Mouse (Mus musculus): ENCODE data around the gene Abi1. TPM values are rescaled to one million over a fixed set of nuclear protein-coding genes. Genes with fewer than 3 reads are reported as not detected.

Gene Abi1
- polyA plus RNA-seq, 1 experiment from 2014 or later: 36.1 TPM

GRCm38 (mm10) chr2:22998804-22999203 is 41.2 kb downstream of the Abi1 start:
- Histone ChIP-seq H3K27me3 (ENCODE audit: poor library complexity, severe bottlenecking) (no peaks in the 10 kb centered on the region), H3K27ac (no peak overlapping the region), H3K4me1 (no peaks in the 10 kb centered on the region), H3K36me3 (replicated peaks) (peaks cover 6% of the 10 kb centered on the region; the same call in 1 of the 2 replicates), H3K9me3 (no peaks in the 10 kb centered on the region; the same call in 1 of the 2 replicates), H3K4me3 (no peak overlapping the region)
- 84% methylated on average over 2 of the region's 2 CpGs for WGBS
- no peak for DNase-seq (ENCODE audit: extremely low spot score, low spot score)

- Histone ChIP-seq H3K4me3 (no peak overlapping the region), H3K27me3 (ENCODE audit: poor library complexity, severe bottlenecking) (no peaks in the 10 kb centered on the region), H3K4me1 (no peaks in the 10 kb centered on the region), H3K9me3 (no peaks in the 10 kb centered on the region; the same call in 1 of the 2 replicates), H3K27ac (no peak overlapping the region), H3K36me3 (replicated peaks) (peaks cover 11% of the 10 kb centered on the region; the same call in 1 of the 2 replicates)
- DNase-seq (ENCODE audit: extremely low spot score, low spot score): no peak
- WGBS: 97% methylated on average over 2 of the region's 2 CpGs
Measured at GRCm38 (mm10) chr2:22998015-22998414, 42.0 kb downstream of the Abi1 start.

GRCm38 (mm10) chr2:22996071-22996470 is 44.0 kb downstream of the Abi1 start:
- peaks cover 14% of the 10 kb centered on the region; the same call in 1 of the 2 replicates for H3K36me3 ChIP-seq (replicated peaks)
- no peaks in the 10 kb centered on the region for H3K4me1 ChIP-seq
- no peak overlapping the region for H3K27ac ChIP-seq
- no peaks in the 10 kb centered on the region for H3K27me3 ChIP-seq (ENCODE audit: poor library complexity, severe bottlenecking)
- H3K9me3 ChIP-seq: no peaks in the 10 kb centered on the region
- no peak overlapping the region for H3K4me3 ChIP-seq
- DNase-seq (ENCODE audit: extremely low spot score, low spot score): no peak

- no peaks in the 10 kb centered on the region for H3K9me3 ChIP-seq
- no peaks in the 10 kb centered on the region for H3K27me3 ChIP-seq (ENCODE audit: poor library complexity, severe bottlenecking)
- 80% methylated on average over 2 of the region's 2 CpGs for WGBS
- no peak overlapping the region for H3K27ac ChIP-seq
- no peaks in the 10 kb centered on the region for H3K36me3 ChIP-seq (replicated peaks)
- no peak for DNase-seq (ENCODE audit: extremely low spot score, low spot score)
- no peak overlapping the region for H3K4me3 ChIP-seq
- no peaks in the 10 kb centered on the region for H3K4me1 ChIP-seq
Measured at GRCm38 (mm10) chr2:22985973-22986657, 53.9 kb downstream of the Abi1 start.

- no peaks in the 10 kb centered on the region for H3K27me3 ChIP-seq (ENCODE audit: poor library complexity, severe bottlenecking)
- no peak for DNase-seq (ENCODE audit: extremely low spot score, low spot score)
- no peaks in the 10 kb centered on the region for H3K4me1 ChIP-seq
- H3K36me3 ChIP-seq (replicated peaks): no peaks in the 10 kb centered on the region
- H3K27ac ChIP-seq: no peak overlapping the region
- no peak overlapping the region for H3K4me3 ChIP-seq
- WGBS: 90% methylated on average over 3 of the region's 3 CpGs
- no peaks in the 10 kb centered on the region for H3K9me3 ChIP-seq
Measured at GRCm38 (mm10) chr2:22977387-22977973, 62.6 kb downstream of the Abi1 start.

- no peaks in the 10 kb centered on the region for H3K27me3 ChIP-seq (ENCODE audit: poor library complexity, severe bottlenecking)
- DNase-seq (ENCODE audit: extremely low spot score, low spot score): no peak
- no peak overlapping the region for H3K27ac ChIP-seq
- no peak overlapping the region for H3K4me3 ChIP-seq
- WGBS: 92% methylated on average over 3 of the region's 3 CpGs
- peaks cover 9% of the 10 kb centered on the region; the same call in 1 of the 2 replicates for H3K36me3 ChIP-seq (replicated peaks)
- no peaks in the 10 kb centered on the region for H3K9me3 ChIP-seq
- H3K4me1 ChIP-seq: no peaks in the 10 kb centered on the region
Measured at GRCm38 (mm10) chr2:22962970-22963369, 77.1 kb downstream of the Abi1 start.

GRCm38 (mm10) chr2:22962242-22962641 is 77.8 kb downstream of the Abi1 start:
- H3K27me3 ChIP-seq (ENCODE audit: poor library complexity, severe bottlenecking): no peaks in the 10 kb centered on the region
- 92% methylated on average over 8 of the region's 8 CpGs for WGBS

GRCm38 (mm10) chr2:22961681-22962080 is 78.4 kb downstream of the Abi1 start:
- WGBS: 93% methylated on average over 2 of the region's 2 CpGs
- DNase-seq (ENCODE audit: extremely low spot score, low spot score): no peak
- H3K9me3 ChIP-seq: no peaks in the 10 kb centered on the region
- no peaks in the 10 kb centered on the region for H3K27me3 ChIP-seq (ENCODE audit: poor library complexity, severe bottlenecking)
- peaks cover 13% of the 10 kb centered on the region; the same call in 1 of the 2 replicates for H3K36me3 ChIP-seq (replicated peaks)
- H3K4me1 ChIP-seq: no peaks in the 10 kb centered on the region
- H3K4me3 ChIP-seq: no peak overlapping the region
- no peak overlapping the region for H3K27ac ChIP-seq

More at GRCm38 (mm10) chr2:22962242-22962641, 77.8 kb downstream of the Abi1 start:
- Histone ChIP-seq H3K27ac (no peak overlapping the region), H3K4me3 (no peak overlapping the region), H3K4me1 (no peaks in the 10 kb centered on the region), H3K36me3 (replicated peaks) (peaks cover 13% of the 10 kb centered on the region; the same call in 1 of the 2 replicates), H3K9me3 (no peaks in the 10 kb centered on the region)
- no peak for DNase-seq (ENCODE audit: extremely low spot score, low spot score)

- 92% methylated on average over 1 of the region's 1 CpGs for WGBS
- DNase-seq (ENCODE audit: extremely low spot score, low spot score): no peak
Measured at GRCm38 (mm10) chr2:22957415-22957814, 82.6 kb downstream of the Abi1 start.

GRCm38 (mm10) chr2:22955914-22956313 is 84.1 kb downstream of the Abi1 start:
- H3K4me1 ChIP-seq: no peaks in the 10 kb centered on the region
- no peak overlapping the region for H3K27ac ChIP-seq
- DNase-seq (ENCODE audit: extremely low spot score, low spot score): no peak
- H3K4me3 ChIP-seq: no peak overlapping the region
- 94% methylated on average over 5 of the region's 5 CpGs for WGBS
- H3K36me3 ChIP-seq (replicated peaks): peaks cover 11% of the 10 kb centered on the region; the same call in 1 of the 2 replicates
- H3K27me3 ChIP-seq (ENCODE audit: poor library complexity, severe bottlenecking): no peaks in the 10 kb centered on the region
- H3K9me3 ChIP-seq: no peaks in the 10 kb centered on the region

More at GRCm38 (mm10) chr2:22957415-22957814, 82.6 kb downstream of the Abi1 start:
- H3K4me3 ChIP-seq: no peak overlapping the region
- no peak overlapping the region for H3K27ac ChIP-seq
- H3K4me1 ChIP-seq: no peaks in the 10 kb centered on the region
- H3K9me3 ChIP-seq: no peaks in the 10 kb centered on the region
- H3K36me3 ChIP-seq (replicated peaks): peaks cover 17% of the 10 kb centered on the region; the same call in 1 of the 2 replicates
- no peaks in the 10 kb centered on the region for H3K27me3 ChIP-seq (ENCODE audit: poor library complexity, severe bottlenecking)

GRCm38 (mm10) chr2:22954278-22954677 is 85.8 kb downstream of the Abi1 start:
- 92% methylated on average over 4 of the region's 4 CpGs for WGBS
- no peak overlapping the region for H3K27ac ChIP-seq

GRCm38 (mm10) chr2:22949956-22950355 is 90.1 kb downstream of the Abi1 start:
- H3K9me3 ChIP-seq: no peaks in the 10 kb centered on the region
- H3K4me1 ChIP-seq: no peaks in the 10 kb centered on the region
- H3K36me3 ChIP-seq (replicated peaks): peaks cover 18% of the 10 kb centered on the region
- no peak overlapping the region for H3K4me3 ChIP-seq
- 74% methylated on average over 4 of the region's 4 CpGs for WGBS
- H3K27me3 ChIP-seq (ENCODE audit: poor library complexity, severe bottlenecking): no peaks in the 10 kb centered on the region
- no peak for DNase-seq (ENCODE audit: extremely low spot score, low spot score)
- no peak overlapping the region for H3K27ac ChIP-seq

More at GRCm38 (mm10) chr2:22954278-22954677, 85.8 kb downstream of the Abi1 start:
- Histone ChIP-seq H3K4me1 (no peaks in the 10 kb centered on the region), H3K9me3 (no peaks in the 10 kb centered on the region), H3K4me3 (no peak overlapping the region), H3K27me3 (ENCODE audit: poor library complexity, severe bottlenecking) (no peaks in the 10 kb centered on the region), H3K36me3 (replicated peaks) (peaks cover 11% of the 10 kb centered on the region; the same call in 1 of the 2 replicates)
- DNase-seq (ENCODE audit: extremely low spot score, low spot score): no peak

GRCm38 (mm10) chr2:22933556-22933955 is 106.5 kb downstream of the Abi1 start:
- H3K4me1 ChIP-seq: peaks cover 9% of the 10 kb centered on the region; the same call in 1 of the 2 replicates
- H3K27ac ChIP-seq: no peak overlapping the region
- no peaks in the 10 kb centered on the region for H3K9me3 ChIP-seq
- H3K36me3 ChIP-seq (replicated peaks): peaks cover 64% of the 10 kb centered on the region
- WGBS: 89% methylated on average over 1 of the region's 1 CpGs
- H3K27me3 ChIP-seq (ENCODE audit: poor library complexity, severe bottlenecking): no peaks in the 10 kb centered on the region
- DNase-seq (ENCODE audit: extremely low spot score, low spot score): no peak
- no peak overlapping the region for H3K4me3 ChIP-seq

All from forebrain, embryonic 10.5 days (tissue).